Mouse (Mus musculus) midbrain, postnatal 0 days (tissue): ENCODE data around the gene Ccdc124. TPM values are rescaled to one million over a fixed set of nuclear protein-coding genes. Genes with fewer than 3 reads are reported as not detected.

Experiments
- ATAC-seq: fragments of 200-750 bp; cut with Nextera tagmentation; 2 replicates; pipeline ENCODE4 v1.8.0; 2017; ENCODE audit warnings: moderate number of reproducible peaks, mild to moderate bottlenecking, moderate TSS enrichment, moderate library complexity; ENCODE audit not compliant: low FRiP score
- DNase-seq: peaks from one replicate; pipeline ENCODE4 v3.0.0-alpha.2; 2015; ENCODE audit warnings: low spot score
- H3K27ac ChIP-seq: fragments of 300-500 bp; sonication (generic); 2 replicates; pipeline ENCODE4 v1.5.1; 2014; ENCODE audit warnings: low read depth, mild to moderate bottlenecking, low read length, mixed read lengths
- H3K27me3 ChIP-seq: fragments of 300-500 bp; sonication (generic); 2 replicates; pipeline ENCODE4 v1.6.1; 2014; ENCODE audit warnings: low read length, control low read depth, mixed read lengths; ENCODE audit not compliant: insufficient read depth
- H3K36me3 ChIP-seq: fragments of 300-500 bp; sonication (generic); 2 replicates; pipeline ENCODE4 v1.6.1; 2014; ENCODE audit warnings: low read length, control low read depth, mixed read lengths; ENCODE audit not compliant: insufficient read depth
- H3K4me1 ChIP-seq: fragments of 300-500 bp; sonication (generic); 2 replicates; pipeline ENCODE4 v1.6.1; 2014; ENCODE audit warnings: mild to moderate bottlenecking, control low read depth, antibody characterized with exemption, low read length, mixed read lengths; ENCODE audit not compliant: insufficient read depth
- H3K4me2 ChIP-seq: fragments of 300-500 bp; sonication (generic); 2 replicates; pipeline ENCODE4 v1.6.1; 2014; ENCODE audit warnings: low read depth, mild to moderate bottlenecking, low read length, mixed read lengths; ENCODE audit not compliant: poor library complexity, severe bottlenecking
- H3K4me3 ChIP-seq: fragments of 300-500 bp; sonication (generic); 2 replicates; pipeline ENCODE4 v1.5.1; 2014; ENCODE audit warnings: low read depth, mild to moderate bottlenecking, low read length, moderate library complexity
- H3K9ac ChIP-seq: fragments of 300-500 bp; sonication (generic); replicated peaks from 2 replicates; pipeline ENCODE4 v1.6.1; 2014; ENCODE audit warnings: mild to moderate bottlenecking, low read length, moderate library complexity, mixed read lengths; ENCODE audit not compliant: poor library complexity, severe bottlenecking
- H3K9me3 ChIP-seq: fragments of 300-500 bp; sonication (generic); 2 replicates; pipeline ENCODE4 v1.6.1; 2016; ENCODE audit warnings: low read length, control low read depth
- CTCF ChIP-seq: IDR thresholded peaks from 2 replicates; pipeline ENCODE4 v1.5.1; 2016; ENCODE audit warnings: antibody characterized with exemption, mild to moderate bottlenecking
- WGBS: fragments of 180-500 bp; shearing (Covaris S2); extraction: QIAGEN DNeasy Blood & Tissue Kit; methylation state at CpG from one replicate; pipeline ENCODE4 v1.1.7; 2014; 5-methylcytosine and 5-hydroxymethylcytosine counted together
- polyA plus RNA-seq: library from polyadenylated mRNA; unstranded; fragments of >200 nt; fragmentation: Nextera tagmentation; extraction: Ambion mirVana; gene quantifications from 2 replicates; pipeline ENCODE4 v1.2.1, GENCODE M21; 2015
- total RNA-seq: library from RNA; depleted of rRNA; stranded (reverse); fragments of >200 nt; gene quantifications from 2 replicates; pipeline ENCODE4 v1.2.3, GENCODE M21; 2014

The Ccdc124 gene
- total and polyA plus RNA-seq, 2 experiments from 2014 or later: 48.6 to 159 TPM

DNA sequence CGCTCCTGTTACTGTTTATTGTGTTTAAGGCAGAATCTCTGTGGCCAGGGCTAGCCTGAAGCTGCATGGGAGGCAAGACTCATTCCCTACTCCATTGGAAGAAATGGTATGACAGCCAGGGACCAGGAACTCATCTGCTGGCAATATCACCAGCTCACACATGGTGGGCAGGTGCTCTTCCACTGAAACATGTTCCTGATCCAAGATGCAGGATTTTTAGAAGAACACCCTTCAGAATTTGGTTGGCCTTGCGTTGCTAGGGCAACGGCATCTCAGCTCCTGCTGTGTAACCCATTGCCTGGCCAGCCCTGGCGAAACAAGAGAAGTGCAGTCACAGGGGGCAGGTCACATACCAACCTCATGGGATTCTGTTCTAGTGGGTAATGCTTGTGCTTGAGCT is 5.8 kb upstream of the Ccdc124 start:
- Histone ChIP-seq H3K4me1 (no peaks in the 10 kb centered on the region), H3K9me3 (no peaks in the 10 kb centered on the region), H3K27me3 (no peaks in the 10 kb centered on the region), H3K27ac (no peak overlapping the region), H3K36me3 (no peaks in the 10 kb centered on the region), H3K4me2 (no peak overlapping the region), H3K9ac (no peak overlapping the region), H3K4me3 (no peak overlapping the region)
- ATAC-seq: no peak; the same call in 1 of the 2 replicates
- 46% methylated on average over 4 of the region's 4 CpGs for WGBS
- TF ChIP-seq CTCF: no peak
- no peak for DNase-seq

DNA sequence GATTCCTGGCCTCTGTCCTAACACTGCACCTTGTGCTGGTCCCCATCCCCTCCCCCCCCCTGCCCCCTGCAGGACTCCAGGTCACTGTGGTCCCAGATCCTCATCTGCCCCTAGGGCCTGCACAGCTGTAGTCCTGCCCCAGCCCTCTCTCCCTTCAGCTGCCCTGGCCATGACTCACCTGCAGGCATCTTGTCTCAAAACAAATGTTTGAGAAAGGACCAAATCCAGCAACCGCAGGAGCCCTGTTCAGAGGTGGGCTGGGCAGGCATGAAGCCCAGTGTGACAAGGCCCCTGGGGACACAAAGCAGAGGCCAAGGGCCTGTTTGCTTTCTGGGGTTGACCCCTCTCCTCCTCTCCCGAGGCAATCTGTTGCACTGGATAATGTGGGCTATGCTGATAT is 4.4 kb upstream of the Ccdc124 start:
- no peaks in the 10 kb centered on the region for H3K36me3 ChIP-seq

DNA sequence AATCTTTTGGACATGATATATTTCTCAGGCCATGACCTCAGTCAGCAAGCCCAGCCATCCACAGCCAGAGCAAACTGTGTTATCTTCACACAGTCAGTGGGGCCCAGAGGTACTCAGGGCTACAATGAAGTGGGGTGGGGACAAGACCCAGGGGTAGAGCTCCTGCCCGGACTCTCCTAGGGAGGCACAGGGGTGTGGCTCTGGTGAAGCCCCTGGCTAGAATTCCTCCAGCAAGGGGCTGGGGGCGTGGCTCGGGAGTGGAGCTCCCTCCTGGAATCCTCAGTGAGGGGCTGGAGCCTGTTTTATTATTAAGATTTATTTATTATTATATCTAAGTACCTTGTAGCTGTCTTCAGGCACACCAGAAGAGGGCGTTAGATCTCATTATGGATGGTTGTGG is 2.6 kb upstream of the Ccdc124 start:
- WGBS: 59% methylated on average over 4 of the region's 4 CpGs
- TF ChIP-seq CTCF: no peak
- DNase-seq (no peak), ATAC-seq (no peak)
- no peak overlapping the region for H3K4me3 ChIP-seq
- H3K4me2 ChIP-seq: no peak overlapping the region
- no peaks in the 10 kb centered on the region for H3K27me3 ChIP-seq
- H3K36me3 ChIP-seq: no peaks in the 10 kb centered on the region
- H3K9me3 ChIP-seq: no peaks in the 10 kb centered on the region
- no peaks in the 10 kb centered on the region for H3K4me1 ChIP-seq
- H3K9ac ChIP-seq: no peak overlapping the region
- H3K27ac ChIP-seq: no peak overlapping the region

More for the DNA sequence above, 4.4 kb upstream of the Ccdc124 start:
- ATAC-seq (no peak), DNase-seq (no peak)
- no peak for TF ChIP-seq CTCF
- Histone ChIP-seq H3K4me3 (no peak overlapping the region), H3K9me3 (no peaks in the 10 kb centered on the region), H3K27me3 (no peaks in the 10 kb centered on the region), H3K9ac (no peak overlapping the region), H3K27ac (no peak overlapping the region), H3K4me2 (no peak overlapping the region), H3K4me1 (no peaks in the 10 kb centered on the region)
- 39% methylated on average over 2 of the region's 2 CpGs for WGBS

DNA sequence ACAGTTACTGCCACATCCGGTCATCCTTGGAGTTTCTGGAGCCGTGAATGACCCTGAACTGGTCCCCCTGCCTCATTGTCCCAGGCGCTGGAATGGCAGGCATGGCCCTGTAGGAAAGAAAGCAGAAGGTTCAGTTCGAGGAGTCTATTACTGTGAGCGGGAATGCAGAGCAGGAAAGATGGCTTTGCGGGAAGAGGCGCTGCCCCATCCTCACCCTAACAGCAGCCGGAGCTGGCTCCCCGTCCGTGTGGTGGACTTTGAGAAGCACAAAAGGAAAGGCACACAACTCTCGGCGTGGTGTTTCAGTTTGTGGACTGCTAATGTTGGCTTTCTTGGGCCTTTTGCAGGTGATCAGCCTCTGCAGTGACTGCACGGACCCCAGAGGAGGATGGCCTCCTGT is 706 bp upstream of the Ccdc124 start:
- Histone ChIP-seq H3K9me3 (no peaks in the 10 kb centered on the region), H3K27ac (peak overlapping the region; percentile 85; the same call in 1 of the 2 replicates)

DNA sequence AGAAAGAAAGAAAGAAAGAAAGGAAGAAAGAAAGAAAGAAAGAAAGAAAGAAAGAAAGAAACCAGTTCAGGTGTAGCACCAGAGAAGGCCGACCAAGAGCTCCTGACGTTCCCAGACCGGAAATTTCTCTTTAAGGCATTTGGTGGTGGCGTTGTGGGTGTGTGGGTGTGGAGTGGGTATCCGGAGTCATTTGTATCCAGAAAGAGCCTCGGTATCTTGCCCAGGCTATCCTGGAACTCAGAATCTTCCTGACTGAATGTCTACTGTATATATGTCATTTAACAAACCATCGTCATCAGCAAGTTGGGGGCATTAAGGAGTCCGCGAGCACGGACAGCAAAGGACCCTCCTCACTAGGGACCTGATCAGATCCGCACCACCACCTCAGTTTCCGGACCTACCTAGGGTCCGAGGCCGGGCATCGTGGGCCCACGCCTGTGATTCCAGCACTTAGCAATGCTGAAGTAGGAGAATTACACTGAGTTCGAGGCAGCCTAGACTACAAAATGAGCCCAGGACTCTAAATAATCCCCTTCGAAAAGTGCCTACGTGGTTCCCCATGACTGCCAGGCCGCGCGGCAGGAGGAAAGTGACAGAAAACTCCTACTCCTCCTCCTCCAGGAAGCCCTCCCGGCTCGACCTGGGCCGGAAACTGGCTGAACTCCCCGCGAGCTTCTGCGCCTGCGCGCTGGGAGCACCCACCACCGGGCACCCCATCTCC is 932 bp downstream of the Ccdc124 start:
- no peak for ATAC-seq
- WGBS: 6% methylated on average over 31 of the region's 31 CpGs

More for the DNA sequence above, 706 bp upstream of the Ccdc124 start:
- H3K4me1 ChIP-seq: no peaks in the 10 kb centered on the region
- no peaks in the 10 kb centered on the region for H3K36me3 ChIP-seq
- H3K9ac ChIP-seq: no peak overlapping the region
- no peak overlapping the region for H3K4me2 ChIP-seq
- TF ChIP-seq CTCF: no peak
- ATAC-seq (no peak), DNase-seq (no peak)
- no peak overlapping the region for H3K4me3 ChIP-seq
- H3K27me3 ChIP-seq: no peaks in the 10 kb centered on the region
- 93% methylated on average over 13 of the region's 13 CpGs for WGBS

DNA sequence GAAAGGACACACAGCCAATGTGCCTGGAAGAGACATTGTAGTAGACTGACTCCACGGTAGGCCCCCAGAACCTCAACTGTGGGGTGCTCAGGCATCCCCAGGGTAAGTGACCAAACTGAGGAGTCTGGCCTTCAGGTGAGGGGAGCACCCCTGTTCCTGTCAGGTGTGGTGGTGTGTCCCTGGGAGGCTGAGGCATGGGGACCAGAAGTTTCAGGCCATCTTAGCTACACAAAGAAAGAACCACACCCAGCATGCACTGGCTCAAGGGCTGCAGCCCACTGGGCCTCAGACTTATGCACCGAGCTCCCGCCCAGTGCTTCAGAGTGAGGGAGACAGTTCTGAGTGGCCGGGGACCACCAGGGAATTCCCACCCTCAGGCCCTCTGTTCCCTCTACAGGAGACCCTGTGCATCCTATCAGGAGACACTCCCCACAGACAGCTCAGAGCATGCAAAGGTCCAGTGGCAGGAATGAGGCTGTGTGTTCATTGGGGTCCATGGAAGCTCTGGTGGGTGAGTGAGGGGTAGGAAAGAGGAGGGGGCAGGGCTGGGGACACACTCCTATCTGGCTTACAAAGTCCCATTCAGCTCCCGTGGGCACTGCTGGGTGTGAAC is 2.4 kb downstream of the Ccdc124 start:
- ATAC-seq (no peak), DNase-seq (no peak)
- no peaks in the 10 kb centered on the region for H3K27me3 ChIP-seq
- TF ChIP-seq CTCF: no peak
- H3K4me2 ChIP-seq: no peak overlapping the region
- no peak overlapping the region for H3K9ac ChIP-seq
- no peak overlapping the region for H3K4me3 ChIP-seq
- no peak overlapping the region for H3K27ac ChIP-seq
- peaks cover 9% of the 10 kb centered on the region; the same call in 1 of the 2 replicates for H3K36me3 ChIP-seq
- 89% methylated on average over 5 of the region's 5 CpGs for WGBS
- H3K4me1 ChIP-seq: peaks cover 3% of the 10 kb centered on the region; the same call in 1 of the 2 replicates
- H3K9me3 ChIP-seq: no peaks in the 10 kb centered on the region

More for the DNA sequence above, 932 bp downstream of the Ccdc124 start:
- Histone ChIP-seq H3K27ac (peak overlapping the region; percentile 85), H3K9ac (peak overlapping the region; percentile 84), H3K4me1 (peaks cover 3% of the 10 kb centered on the region; the same call in 1 of the 2 replicates), H3K9me3 (no peaks in the 10 kb centered on the region), H3K4me2 (peak overlapping the region; percentile 94), H3K36me3 (peaks cover 9% of the 10 kb centered on the region; the same call in 1 of the 2 replicates), H3K4me3 (peak overlapping the region; percentile 91), H3K27me3 (no peaks in the 10 kb centered on the region)
- no peak for DNase-seq
- no peak for TF ChIP-seq CTCF
